Mouse (Mus musculus): Measurements from ENCODE around the gene Smim5.
A peak's percentile ranks its signal among the peaks of the same experiment; 100 is the strongest.
"Not testable (repeated sequence)": the region's sequence is repeated elsewhere in the genome, so short reads cannot be mapped to it uniquely, and the experiment has no call there.

Smim5 gene

GRCm38 (mm10) chr11:115899486-115900266 is at the start of gene Smim5:
Gene Smim5 (plus strand): TSS chr11:115899966.
- DNase-seq (ENCODE audit: low spot score), result peak; percentile 67

DNA sequence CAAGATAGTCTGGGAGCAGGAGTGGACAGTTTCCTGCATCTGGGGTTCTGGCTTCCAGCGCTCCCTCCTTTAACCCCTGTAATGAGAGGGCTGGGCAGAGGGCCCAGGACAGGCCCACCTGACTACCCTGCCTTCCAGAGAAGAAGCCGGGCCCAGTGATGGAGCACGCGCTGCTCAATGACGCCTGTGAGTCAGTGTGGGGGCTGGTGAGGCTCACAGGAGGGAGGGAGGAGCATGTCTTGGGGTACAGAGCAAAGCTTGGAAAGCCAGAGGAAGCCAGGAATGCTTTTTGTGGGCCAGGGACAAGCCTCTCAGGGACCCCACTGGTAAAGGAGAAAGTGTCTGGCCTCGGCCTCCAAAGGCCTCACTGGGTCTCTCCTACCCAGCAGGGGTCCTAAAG is 45.1 kb upstream of the Smim5 start:
- DNase-seq (ENCODE audit: low spot score), result no peak

GRCm38 (mm10) chr11:115857146-115857545 is 42.6 kb upstream of the Smim5 start:
- DNase-seq (ENCODE audit: low spot score), result not testable (repeated sequence)

DNA sequence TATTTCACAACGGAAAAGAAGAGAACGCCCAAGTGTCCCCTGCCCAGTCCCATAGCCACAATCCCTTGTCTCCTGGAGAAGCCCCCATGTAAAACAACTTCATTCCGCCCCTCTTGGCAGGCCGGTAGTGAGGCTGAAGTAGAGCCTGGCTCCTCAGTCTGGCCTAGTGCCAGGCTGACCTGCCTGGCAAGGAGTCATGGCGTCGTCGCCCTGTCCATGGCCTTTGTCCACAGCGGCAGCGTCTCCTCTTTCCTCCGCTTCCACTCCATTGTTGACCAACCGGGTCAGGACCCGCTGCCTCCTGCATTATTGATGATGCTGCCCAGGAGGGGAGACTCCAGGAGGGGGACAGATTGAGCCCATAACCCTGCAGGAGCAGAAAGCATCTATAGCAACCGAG is 41.8 kb upstream of the Smim5 start:
- DNase-seq (ENCODE audit: low spot score), result no peak

- DNase-seq (ENCODE audit: low spot score), result no peak
These were observed 41.4 kb upstream of the Smim5 start, which contains the start of gene Myo15b for GRCm38 (mm10) chr11:115858354-115858753. Gene Myo15b (plus strand): TSS chr11:115858406.

GRCm38 (mm10) chr11:115859143-115859945 is 40.4 kb upstream of the Smim5 start:
- DNase-seq (ENCODE audit: low spot score), result peak; percentile 93

- no peak for DNase-seq (ENCODE audit: low spot score)
These were observed 35.9 kb upstream of the Smim5 start for GRCm38 (mm10) chr11:115863895-115864294.

DNA sequence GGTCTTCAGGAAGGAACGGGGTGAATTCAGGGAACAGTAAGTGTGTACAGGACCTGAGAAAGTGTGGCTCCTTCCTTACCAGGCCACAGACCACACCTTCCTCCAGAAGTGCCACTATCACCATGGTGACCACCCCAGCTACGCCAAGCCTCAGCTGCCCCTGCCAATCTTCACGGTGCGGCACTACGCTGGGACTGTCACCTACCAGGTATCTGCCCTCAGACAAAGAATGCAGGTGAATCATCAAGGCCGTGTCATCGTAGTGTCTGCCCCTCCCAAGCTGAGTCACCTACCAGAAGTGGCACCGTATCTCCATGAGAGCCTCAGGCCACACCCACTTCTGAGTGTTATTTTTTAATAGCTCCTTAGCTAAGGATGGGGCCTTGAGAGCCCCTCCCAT is 30.4 kb upstream of the Smim5 start:
- no peak for DNase-seq (ENCODE audit: low spot score)

DNA sequence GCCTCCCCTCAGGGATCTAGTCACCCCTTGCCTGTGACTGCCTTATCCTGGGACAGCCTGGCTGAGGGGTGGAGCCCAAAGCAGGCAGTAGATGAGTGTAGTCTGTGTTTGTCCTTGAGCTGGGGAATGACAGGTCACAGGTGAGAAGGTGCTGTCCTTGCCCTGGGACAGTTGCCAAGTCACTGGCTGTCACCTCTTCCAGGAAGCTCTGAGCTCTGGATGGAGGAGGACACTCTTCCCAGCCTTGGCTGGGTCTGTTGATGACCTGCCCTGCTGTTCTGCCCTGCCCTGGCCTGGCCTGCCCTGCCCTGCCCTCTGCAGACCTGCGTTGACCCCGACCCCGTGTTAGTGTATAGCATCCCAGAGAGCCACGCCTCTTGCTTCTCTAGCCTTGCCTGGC is 27.3 kb upstream of the Smim5 start:
- no peak for DNase-seq (ENCODE audit: low spot score)

- no peak for DNase-seq (ENCODE audit: low spot score)
These were observed 23.8 kb upstream of the Smim5 start for GRCm38 (mm10) chr11:115875935-115876334.

- DNase-seq (ENCODE audit: low spot score), result no peak
These were observed 23.3 kb upstream of the Smim5 start for GRCm38 (mm10) chr11:115876438-115876837.

- no peak for DNase-seq (ENCODE audit: low spot score)
These were observed 22.5 kb upstream of the Smim5 start for GRCm38 (mm10) chr11:115877174-115877755.

DNA sequence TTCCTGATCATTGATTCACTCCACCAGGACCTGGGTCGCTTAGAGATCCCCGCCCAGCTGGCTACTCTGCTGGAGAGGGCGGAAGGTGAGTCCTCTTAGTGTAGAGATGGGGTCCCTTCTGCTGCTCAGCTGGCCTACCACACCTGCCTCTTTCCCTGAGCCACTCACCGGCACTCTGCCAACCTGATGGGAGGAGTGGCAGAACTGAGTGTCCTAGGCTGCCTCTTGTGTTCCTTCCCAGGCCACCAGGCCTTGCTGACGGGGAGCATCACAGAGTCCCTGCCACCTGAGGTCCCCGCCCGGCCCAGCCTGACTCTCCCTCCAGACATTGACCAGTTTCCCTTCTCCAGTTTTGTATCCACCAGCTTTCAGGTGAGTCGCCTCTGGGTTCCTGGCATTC is 21.7 kb upstream of the Smim5 start:
- no peak for DNase-seq (ENCODE audit: low spot score)

- DNase-seq (ENCODE audit: low spot score), result peak; percentile 38
These were observed 18.8 kb upstream of the Smim5 start for GRCm38 (mm10) chr11:115881002-115881401.

GRCm38 (mm10) chr11:115883251-115883650 is 16.5 kb upstream of the Smim5 start:
- no peak for DNase-seq (ENCODE audit: low spot score)

- DNase-seq (ENCODE audit: low spot score), result no peak
These were observed 15.4 kb upstream of the Smim5 start for GRCm38 (mm10) chr11:115884361-115884760.

GRCm38 (mm10) chr11:115885281-115885680 is 14.5 kb upstream of the Smim5 start:
- DNase-seq (ENCODE audit: low spot score), result no peak

DNA sequence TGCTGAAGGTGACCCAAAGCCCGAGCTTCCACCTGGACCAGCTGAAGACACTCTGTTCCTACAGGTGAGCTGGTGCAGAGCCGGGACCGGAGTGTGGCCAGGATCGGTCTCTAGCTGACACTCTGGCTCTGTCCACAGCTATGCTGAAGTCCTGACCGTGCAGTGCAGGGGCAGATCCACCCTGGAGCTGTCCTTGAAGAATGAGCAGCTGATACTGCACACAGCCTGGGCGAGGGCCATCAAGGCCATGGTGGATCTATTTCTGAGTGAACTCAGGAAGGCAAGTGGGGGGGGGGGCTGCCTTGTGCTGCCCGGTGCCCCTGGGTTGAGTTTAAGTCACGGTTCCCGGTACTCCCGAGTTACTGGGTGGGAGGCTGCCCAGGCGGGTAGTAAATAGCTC is 13.3 kb upstream of the Smim5 start:
- peak; percentile 54 for DNase-seq (ENCODE audit: low spot score)

DNA sequence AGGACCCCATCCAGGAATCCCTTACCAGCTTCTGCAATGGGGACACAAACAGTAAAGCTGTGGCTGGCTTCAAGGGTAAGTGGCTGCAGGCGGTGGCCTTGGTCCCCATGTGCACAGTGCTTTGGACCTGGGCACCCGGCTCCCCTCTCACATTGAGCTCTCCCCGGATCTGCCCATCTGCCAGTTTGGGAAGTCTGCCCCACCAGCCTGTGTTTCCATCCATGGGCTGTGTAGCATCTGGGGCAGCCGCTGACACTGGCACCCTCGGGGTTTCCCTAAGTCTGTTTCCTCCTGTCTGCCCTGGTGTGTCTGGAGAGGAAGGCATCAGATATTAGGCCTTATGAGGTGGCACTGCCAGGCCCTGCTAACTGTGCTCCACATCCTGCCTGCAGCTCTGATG is 11.7 kb upstream of the Smim5 start:
- DNase-seq (ENCODE audit: low spot score), result no peak

DNA sequence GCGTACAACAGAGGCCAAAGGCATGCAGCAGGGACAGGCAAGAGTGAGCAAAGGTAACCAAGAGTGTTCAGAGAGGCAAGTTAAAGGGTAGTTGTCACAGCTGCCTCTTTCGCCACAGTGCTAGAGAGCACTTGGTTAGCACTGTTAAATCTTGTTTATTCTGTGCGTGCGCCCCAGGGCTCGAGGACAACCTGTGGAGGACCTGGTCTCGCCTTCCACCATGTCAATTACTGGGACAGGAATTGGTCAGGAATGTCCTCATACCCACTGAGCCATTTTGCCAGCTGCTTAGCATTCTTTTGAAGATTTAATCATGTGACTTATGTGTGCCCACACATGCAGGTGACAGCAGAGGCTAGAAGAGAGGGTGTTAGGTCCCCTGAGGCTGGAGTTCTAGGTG is 10.6 kb upstream of the Smim5 start:
- DNase-seq (ENCODE audit: low spot score), result no peak

DNA sequence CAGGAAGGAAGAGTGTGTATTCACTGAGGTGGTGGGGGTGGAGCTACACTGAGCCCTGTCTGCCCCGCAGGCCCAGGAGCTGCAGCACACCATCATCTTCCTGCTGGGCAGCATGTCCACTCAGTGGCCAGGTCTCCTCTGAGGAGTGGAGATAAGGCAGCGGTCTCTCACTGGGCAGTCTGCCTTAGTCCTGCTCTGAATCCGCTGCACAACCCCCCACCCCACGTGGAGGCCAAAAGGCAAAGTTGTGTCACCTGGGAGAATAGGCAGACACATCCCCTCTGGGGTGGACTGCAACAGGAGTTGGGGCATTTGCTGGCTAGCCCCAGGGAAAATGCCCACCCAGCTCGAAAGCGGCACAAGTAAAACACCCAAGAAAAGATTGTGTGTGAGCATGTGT is 7.6 kb upstream of the Smim5 start:
- no peak for DNase-seq (ENCODE audit: low spot score)

GRCm38 (mm10) chr11:115893071-115893470 is 6.7 kb upstream of the Smim5 start:
- no peak for DNase-seq (ENCODE audit: low spot score)
